Mouse (Mus musculus): ENCODE results near the gene Kdm3a.

- TF ChIP-seq POLR2AphosphoS5 (IDR thresholded peaks at IDR 0.05; ENCODE audit: insufficient replicate concordance, low read depth, low read length) (no peak), CTCF (IDR thresholded peaks at IDR 0.05; ENCODE audit: low read depth, low read length) (peak; percentile 48; the same call in 1 of the 2 replicates), GATA1 (IDR thresholded peaks at IDR 0.05; ENCODE audit: borderline replicate concordance, low read length) (no peak), TAL1 (conservative IDR thresholded peaks at IDR 0.05; ENCODE audit: low read depth, low read length) (no peak)
These were observed 46.1 kb upstream of the Kdm3a start for GRCm38 (mm10) chr6:71678891-71679290.

Data from G1E (cell line).